Mouse (Mus musculus) ovary, postnatal 10 days (tissue): ENCODE results near the gene Neurl2.
"Not testable (repeated sequence)": the region's sequence is repeated elsewhere in the genome, so short reads cannot be mapped to it uniquely, and the experiment has no call there.

Experiments
- DNase-seq: peaks from one replicate; pipeline ENCODE4 v3.0.0; 2022; ENCODE audit warnings: low spot score

Neurl2 gene

DNA sequence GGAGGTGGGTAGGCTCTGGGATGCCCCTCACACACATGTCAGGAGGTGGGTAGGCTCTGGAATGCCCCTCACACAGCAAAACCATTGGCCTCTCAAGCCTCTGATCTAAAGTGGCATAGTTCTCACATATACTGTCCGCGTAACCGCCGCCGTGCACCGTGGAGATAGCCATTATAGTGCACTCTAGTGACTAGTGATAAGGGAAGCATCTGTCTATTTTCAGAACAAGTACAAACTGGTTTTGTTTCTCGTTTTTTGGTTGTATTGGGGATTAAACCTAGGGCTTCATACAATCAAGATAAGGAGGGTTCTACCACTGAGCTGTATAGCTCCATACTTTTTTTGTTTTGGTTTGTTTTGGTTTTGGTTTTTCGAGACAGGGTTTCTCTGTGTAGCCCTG, 17.4 kb downstream of the Neurl2 start:
- DNase-seq, result no peak

- DNase-seq, result no peak
Observed at GRCm38 (mm10) chr2:164815348-164815747, 17.9 kb downstream of the Neurl2 start.

GRCm38 (mm10) chr2:164813557-164813956, 19.7 kb downstream of the Neurl2 start:
- no peak for DNase-seq

- no peak for DNase-seq
Observed at GRCm38 (mm10) chr2:164806614-164807013, 26.6 kb downstream of the Neurl2 start.

GRCm38 (mm10) chr2:164805332-164805718, 27.9 kb downstream of the Neurl2 start:
- no peak for DNase-seq

DNA sequence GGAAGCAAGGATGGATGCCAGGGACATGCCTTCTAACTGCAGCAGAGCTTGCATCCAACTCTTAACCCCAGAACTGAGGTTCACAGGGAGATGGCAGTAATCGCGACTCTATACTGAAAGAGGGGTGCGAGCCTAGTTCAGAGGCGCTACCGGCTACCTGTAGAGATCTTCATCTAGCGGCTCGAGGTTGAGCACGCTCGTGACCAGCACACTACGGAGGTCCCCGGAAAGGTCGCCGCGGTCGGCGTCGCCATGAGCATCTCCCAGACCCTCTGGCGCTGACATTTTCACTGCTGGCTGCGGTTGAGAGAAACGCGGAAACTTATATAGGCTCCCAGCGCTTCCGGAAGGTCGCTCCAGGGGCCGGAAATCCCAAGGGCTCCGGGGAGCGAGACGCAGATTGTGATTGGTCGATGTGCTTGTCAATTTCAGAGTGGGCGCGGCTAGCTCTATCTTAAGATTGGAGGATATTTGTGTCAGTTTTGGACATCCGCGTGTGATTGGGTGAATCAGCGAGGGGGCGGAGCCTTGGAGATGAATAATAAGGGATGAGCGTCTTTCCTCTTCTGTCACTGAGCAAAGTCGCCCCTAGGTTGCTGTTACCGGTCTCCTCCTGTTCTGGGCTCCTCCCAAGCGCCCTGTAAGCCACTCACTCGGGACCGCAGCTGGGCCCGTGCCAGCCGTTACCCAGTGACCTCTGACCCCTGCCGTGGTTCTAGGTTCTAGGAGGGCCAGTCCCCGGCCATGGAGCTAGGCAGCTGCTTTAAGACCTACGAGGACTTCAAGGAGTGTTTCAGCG, 28.5 kb downstream of the Neurl2 start, which contains the start of the genes Acot8 and Zswim3:
Gene Acot8, minus strand, starts transcription at position 350 of the 799 bp plus-strand sequence.
Gene Zswim3, plus strand, starts transcription at position 566 of the 799 bp plus-strand sequence.
- DNase-seq, result peak; percentile 97

- DNase-seq, result no peak
Observed at GRCm38 (mm10) chr2:164803921-164804313, 29.3 kb downstream of the Neurl2 start.

DNA sequence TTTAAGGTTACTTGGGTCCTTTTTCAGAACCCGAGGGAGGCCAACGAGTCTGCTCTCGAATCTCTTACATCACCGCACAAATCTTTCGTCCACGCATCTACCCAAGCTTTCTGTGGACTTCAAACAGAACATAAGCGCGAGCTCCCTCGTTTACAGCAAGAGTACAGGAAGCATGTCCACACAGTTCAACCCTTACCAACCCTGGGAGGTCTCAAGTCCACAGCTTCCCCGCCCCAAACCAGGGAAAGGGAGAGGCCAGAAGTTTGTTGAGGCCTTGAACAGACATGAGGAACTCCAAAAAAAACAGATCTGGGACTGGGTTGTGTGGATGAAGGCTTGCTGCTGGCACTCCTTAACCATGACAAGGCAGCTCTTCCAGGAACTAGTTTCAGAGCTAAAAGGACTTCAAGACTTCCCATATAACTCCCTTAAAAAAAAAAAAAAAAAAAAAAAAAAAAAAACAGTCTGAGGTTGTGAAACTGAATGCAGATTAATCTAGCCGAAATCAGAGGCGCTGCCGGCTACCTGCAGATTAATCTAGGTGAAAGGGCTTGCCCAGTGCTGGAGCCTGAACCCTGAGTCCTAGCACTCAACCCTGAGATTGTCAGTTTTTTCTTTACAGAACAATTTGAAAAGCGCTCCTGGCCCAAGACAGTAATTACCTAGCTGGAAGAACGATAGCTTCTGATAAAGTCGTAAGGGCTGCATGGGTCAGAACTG, 29.9 kb downstream of the Neurl2 start:
- DNase-seq, result no peak

DNA sequence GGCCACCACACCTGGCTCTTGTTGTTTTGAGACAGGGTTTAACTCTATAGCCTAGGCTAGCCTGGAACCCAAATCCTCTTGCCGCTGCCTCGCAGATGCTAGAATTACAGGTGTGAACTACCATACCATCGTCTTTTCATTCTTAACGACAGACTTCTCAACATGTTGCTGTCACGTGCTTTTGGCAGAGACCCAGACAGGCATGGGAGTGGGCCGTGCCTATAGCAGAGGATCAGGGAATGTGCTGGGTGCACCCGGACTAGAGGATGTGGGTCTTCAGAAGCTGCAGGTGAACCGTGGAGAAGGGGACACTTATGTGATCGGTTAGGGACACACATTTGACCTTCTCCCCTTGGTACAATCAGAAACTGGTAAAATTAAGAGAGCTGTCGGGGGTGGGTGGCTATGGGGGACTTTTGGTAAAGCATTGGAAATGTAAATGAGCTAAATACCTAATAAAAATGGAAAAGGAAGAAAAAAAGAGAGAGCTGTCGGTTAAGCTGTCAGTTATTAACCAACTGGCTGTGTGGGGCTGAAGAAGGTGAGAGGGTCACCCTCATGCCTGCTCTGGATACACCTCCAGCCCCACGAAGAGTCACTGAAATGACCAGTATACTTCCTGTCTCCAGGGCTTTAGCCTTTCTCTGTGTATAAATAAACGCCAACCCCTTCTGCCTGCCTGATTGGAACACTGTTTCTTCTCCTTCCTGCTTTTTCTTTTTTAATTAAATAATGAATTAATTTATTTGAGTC, 32.8 kb downstream of the Neurl2 start:
- no peak for DNase-seq

DNA sequence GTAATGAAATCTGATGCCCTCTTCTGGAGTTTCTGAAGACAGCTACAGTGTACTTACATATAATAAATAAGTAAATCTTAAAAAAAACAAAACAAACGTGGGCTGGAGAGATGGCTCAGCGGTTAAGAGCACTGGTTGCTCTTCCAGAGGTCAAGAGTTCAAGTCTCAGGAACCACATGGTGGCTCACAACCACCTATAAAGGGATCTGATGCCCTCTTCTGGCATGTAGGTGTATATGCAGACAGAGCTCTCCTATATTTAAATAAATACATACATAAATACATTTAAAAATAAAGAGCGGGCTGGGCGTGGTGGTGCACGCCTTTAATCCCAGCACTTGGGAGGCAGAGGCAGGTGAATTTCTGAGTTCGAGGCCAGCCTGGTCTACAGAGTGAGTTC, 34.7 kb downstream of the Neurl2 start:
- DNase-seq, result not testable (repeated sequence)

DNA sequence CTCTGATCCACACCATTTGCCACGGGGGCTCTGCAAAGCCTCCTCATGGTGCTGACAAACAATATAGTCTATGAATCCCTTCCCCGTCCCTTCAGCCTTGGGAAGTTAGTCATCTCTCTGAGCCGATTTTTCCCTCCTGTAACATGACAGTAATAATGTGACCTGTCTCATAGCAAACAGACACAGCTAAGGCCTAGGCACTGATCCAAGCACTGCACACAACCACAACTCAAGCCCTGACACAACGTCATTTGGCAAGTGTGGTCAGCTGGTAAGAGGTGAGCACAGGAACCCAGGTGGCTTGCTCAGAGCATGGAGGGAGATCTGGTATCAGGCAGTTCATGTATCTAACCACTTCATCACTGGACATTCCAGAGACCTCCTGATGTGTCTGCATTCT, 37.4 kb downstream of the Neurl2 start:
- no peak for DNase-seq

DNA sequence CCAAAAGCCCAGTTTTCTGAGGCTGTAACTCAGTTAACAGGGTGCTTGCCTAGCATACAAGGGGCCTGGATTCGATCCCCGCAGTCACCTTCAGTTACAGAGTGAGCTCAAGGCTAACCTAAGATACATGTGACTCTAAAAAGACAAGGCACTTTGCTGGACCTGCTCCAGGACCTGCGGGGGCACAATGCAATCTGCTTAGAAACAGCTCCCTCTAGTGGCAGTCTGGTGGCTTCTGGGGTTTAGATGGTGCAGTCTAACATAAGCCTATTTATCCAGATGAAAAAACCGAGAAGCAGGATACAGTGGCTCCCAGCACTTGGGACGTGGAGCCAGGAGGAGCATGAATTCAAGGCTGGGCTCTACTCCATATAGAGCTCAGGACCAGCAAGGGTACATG, 39.0 kb downstream of the Neurl2 start:
- DNase-seq, result peak; percentile 48

DNA sequence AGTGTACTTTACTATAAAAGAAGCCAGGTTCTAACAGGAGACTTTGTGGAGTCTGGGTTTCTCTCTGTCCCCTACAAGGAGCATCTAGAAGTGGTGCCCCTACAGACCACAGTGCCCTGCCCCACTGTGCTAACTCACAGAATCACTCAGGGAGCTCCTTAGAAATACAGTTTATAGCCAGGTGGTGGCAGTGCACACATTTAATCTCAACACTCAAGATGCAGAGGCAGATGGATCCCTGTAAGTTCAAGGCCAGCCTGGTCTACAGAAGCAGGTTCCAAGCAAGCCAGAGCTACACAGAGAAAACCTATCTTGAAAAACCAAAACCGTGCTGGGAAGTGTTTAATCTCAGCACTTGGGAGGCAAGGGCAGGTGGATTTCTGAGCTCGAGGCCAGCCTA, 39.5 kb downstream of the Neurl2 start:
- DNase-seq, result no peak

- DNase-seq, result no peak
Observed at GRCm38 (mm10) chr2:164793236-164793635, 40.0 kb downstream of the Neurl2 start.

- no peak for DNase-seq
Observed at GRCm38 (mm10) chr2:164792400-164793190, 40.7 kb downstream of the Neurl2 start.

GRCm38 (mm10) chr2:164791841-164792261, 41.4 kb downstream of the Neurl2 start:
- DNase-seq, result no peak

DNA sequence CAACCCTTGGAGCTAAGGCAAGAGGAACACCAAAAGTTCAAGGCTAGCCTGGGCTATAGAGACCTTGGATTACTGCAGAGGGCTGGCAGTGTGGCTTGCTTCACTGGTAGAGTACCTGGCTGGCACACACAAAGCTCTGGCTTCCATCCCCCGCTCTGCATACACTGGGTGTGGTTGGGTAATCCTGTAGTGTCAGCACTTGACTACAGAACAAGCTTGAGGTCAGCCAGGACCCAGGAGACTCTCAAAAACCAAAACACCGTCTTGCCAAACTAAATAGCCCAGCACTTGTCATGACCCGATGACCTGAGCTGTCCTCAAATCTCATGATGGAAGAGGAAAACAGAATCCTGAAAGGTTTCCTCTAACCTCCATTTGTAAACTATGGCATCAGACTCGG, 42.8 kb downstream of the Neurl2 start:
- no peak for DNase-seq

- DNase-seq, result no peak
Observed at GRCm38 (mm10) chr2:164788411-164788810, 44.8 kb downstream of the Neurl2 start.

- DNase-seq, result no peak
Observed at GRCm38 (mm10) chr2:164787779-164788178, 45.5 kb downstream of the Neurl2 start.

DNA sequence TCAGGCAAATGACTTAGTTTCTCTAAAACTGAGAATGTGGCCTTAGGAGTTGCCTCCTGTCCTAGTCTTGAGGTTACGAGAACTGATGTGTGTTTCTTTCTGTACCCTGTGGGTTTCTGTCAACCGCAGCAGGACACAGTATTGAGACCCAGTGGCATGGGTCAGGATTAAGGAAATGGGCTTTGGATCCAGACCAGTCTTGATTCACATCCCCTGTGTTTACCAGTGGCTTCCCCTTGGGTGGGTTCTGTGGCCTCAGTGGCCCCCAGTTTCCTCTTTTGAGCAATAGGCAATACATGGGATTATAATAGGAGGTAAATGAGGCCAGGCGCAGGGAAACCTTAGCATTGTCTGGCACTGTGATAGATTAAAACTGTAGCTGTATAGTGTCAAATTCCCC, 46.2 kb downstream of the Neurl2 start:
- DNase-seq, result no peak

GRCm38 (mm10) chr2:164786388-164786885, 46.8 kb downstream of the Neurl2 start:
- DNase-seq, result no peak
